Mouse (Mus musculus): Measurements from ENCODE around the gene Neurl1a. TPM values are rescaled to one million over a fixed set of nuclear protein-coding genes. Genes with fewer than 3 reads are reported as not detected.
"Not testable (repeated sequence)": the region's sequence is repeated elsewhere in the genome, so short reads cannot be mapped to it uniquely, and the experiment has no call there.

Gene Neurl1a
- polyA plus RNA-seq (2016; fragmentation: Nextera tagmentation; extraction: Ambion mirVana) = 5.7 and 5.9 TPM in 2 replicates

- H3K9me3 ChIP-seq = peaks cover 11% of the 10 kb centered on the region
- H3K36me3 ChIP-seq = no peaks in the 10 kb centered on the region
- peaks cover 21% of the 10 kb centered on the region for H3K4me1 ChIP-seq (replicated peaks)
- WGBS = under 1% methylated on average over 98 of the region's 98 CpGs
- peak within 1 kb of the TSS; percentile 77 for H3K27ac ChIP-seq
- DNase-seq (ENCODE audit: low spot score) = peak; percentile 71
- H3K4me3 ChIP-seq = peak within 1 kb of the TSS; percentile 77
- peaks cover 71% of the 10 kb centered on the region for H3K27me3 ChIP-seq (ENCODE audit: insufficient read depth, poor library complexity, severe bottlenecking)
Observed at GRCm38 (mm10) chr19:47178431-47179271, at the start of gene Neurl1a. Neurl1a (plus strand) TSS chr19:47178820.

GRCm38 (mm10) chr19:47128835-47129234 lies 49.8 kb upstream of the Neurl1a start:
- Histone ChIP-seq H3K27me3 (ENCODE audit: insufficient read depth, poor library complexity, severe bottlenecking) (no peaks in the 10 kb centered on the region), H3K4me3 (no peak overlapping the region), H3K36me3 (peaks cover 97% of the 10 kb centered on the region), H3K9me3 (no peaks in the 10 kb centered on the region), H3K27ac (no peak overlapping the region), H3K4me1 (replicated peaks) (no peaks in the 10 kb centered on the region)
- no peak for DNase-seq (ENCODE audit: low spot score)
- 94% methylated on average over 11 of the region's 11 CpGs for WGBS

- peaks cover 79% of the 10 kb centered on the region for H3K36me3 ChIP-seq
- no peak for DNase-seq (ENCODE audit: low spot score)
- 93% methylated on average over 15 of the region's 15 CpGs for WGBS
Observed at GRCm38 (mm10) chr19:47130551-47131125, 48.0 kb upstream of the Neurl1a start.

DNA sequence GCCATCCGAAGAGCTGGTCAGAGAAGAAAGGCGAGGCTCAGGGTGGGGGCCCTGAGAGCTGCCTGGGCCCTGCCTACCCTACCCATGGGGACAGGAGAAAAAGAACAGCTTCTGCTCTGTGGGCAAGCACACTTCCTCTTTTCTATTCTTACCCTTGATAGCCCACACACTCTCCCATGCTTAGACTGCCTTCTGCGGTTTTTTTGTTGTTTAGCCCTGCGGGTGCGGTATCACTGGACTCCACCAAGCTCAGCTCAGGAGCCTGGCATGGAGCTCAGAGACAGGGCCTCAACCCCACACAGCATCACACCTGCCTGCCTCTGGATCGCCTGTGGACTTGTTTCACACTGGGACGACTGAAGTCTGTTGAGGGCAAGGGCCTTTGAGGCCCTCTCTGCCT lies 45.5 kb upstream of the Neurl1a start:
- H3K36me3 ChIP-seq = peaks cover 54% of the 10 kb centered on the region
- H3K9me3 ChIP-seq = no peaks in the 10 kb centered on the region
- H3K27me3 ChIP-seq (ENCODE audit: insufficient read depth, poor library complexity, severe bottlenecking) = peaks cover 8% of the 10 kb centered on the region; the same call in 1 of the 2 replicates
- peaks cover 23% of the 10 kb centered on the region for H3K4me1 ChIP-seq (replicated peaks)
- DNase-seq (ENCODE audit: low spot score) = no peak
- no peak overlapping the region for H3K27ac ChIP-seq
- WGBS = 93% methylated on average over 7 of the region's 7 CpGs
- H3K4me3 ChIP-seq = no peak overlapping the region

More at GRCm38 (mm10) chr19:47130551-47131125, 48.0 kb upstream of the Neurl1a start:
- no peaks in the 10 kb centered on the region for H3K9me3 ChIP-seq
- H3K4me3 ChIP-seq = no peak overlapping the region
- H3K27me3 ChIP-seq (ENCODE audit: insufficient read depth, poor library complexity, severe bottlenecking) = no peaks in the 10 kb centered on the region
- no peak overlapping the region for H3K27ac ChIP-seq
- no peaks in the 10 kb centered on the region for H3K4me1 ChIP-seq (replicated peaks)

DNA sequence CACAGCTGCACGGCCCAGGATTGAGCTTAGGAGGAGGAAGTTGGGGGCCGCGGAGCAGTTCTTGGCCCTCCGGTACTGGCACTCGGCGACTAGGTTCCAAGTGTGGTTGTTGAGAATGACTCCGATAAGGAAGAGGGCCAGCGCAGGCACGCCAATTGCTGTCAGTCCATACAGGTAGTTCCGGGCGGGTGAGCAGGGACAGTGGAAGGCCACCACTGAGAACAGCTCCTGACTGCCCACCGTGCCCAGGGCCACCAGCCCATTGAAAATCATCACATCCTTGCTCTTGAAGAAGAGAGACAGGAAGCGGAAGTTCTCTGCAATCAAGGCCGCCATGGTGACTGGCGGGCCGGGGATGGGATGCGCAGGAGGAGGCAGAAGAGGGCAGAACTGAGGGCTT lies 43.1 kb upstream of the Neurl1a start:
- WGBS = 88% methylated on average over 17 of the region's 17 CpGs
- no peak for DNase-seq (ENCODE audit: low spot score)
- Histone ChIP-seq H3K27ac (peak overlapping the region; percentile 50; the same call in 1 of the 2 replicates), H3K4me3 (no peak overlapping the region), H3K4me1 (replicated peaks) (peaks cover 32% of the 10 kb centered on the region), H3K9me3 (no peaks in the 10 kb centered on the region), H3K27me3 (ENCODE audit: insufficient read depth, poor library complexity, severe bottlenecking) (peaks cover 20% of the 10 kb centered on the region), H3K36me3 (peaks cover 30% of the 10 kb centered on the region)

- H3K9me3 ChIP-seq = no peaks in the 10 kb centered on the region
- H3K4me3 ChIP-seq = no peak overlapping the region
- H3K36me3 ChIP-seq = peaks cover 24% of the 10 kb centered on the region
- peak overlapping the region; percentile 50; the same call in 1 of the 2 replicates for H3K27ac ChIP-seq
- no peak for DNase-seq (ENCODE audit: low spot score)
- 88% methylated on average over 5 of the region's 5 CpGs for WGBS
- peaks cover 32% of the 10 kb centered on the region for H3K4me1 ChIP-seq (replicated peaks)
- peaks cover 20% of the 10 kb centered on the region for H3K27me3 ChIP-seq (ENCODE audit: insufficient read depth, poor library complexity, severe bottlenecking)
Observed at GRCm38 (mm10) chr19:47136170-47136569, 42.5 kb upstream of the Neurl1a start.

GRCm38 (mm10) chr19:47137051-47137581 lies 41.5 kb upstream of the Neurl1a start:
- Histone ChIP-seq H3K27me3 (ENCODE audit: insufficient read depth, poor library complexity, severe bottlenecking) (peaks cover 20% of the 10 kb centered on the region), H3K4me1 (replicated peaks) (peaks cover 32% of the 10 kb centered on the region), H3K36me3 (peaks cover 14% of the 10 kb centered on the region), H3K4me3 (peak overlapping the region; percentile 45), H3K9me3 (no peaks in the 10 kb centered on the region), H3K27ac (peak overlapping the region; percentile 84)
- WGBS = 52% methylated on average over 6 of the region's 6 CpGs
- DNase-seq (ENCODE audit: low spot score) = no peak

GRCm38 (mm10) chr19:47137771-47138421 lies 40.7 kb upstream of the Neurl1a start, which contains the start of gene Calhm2:
Calhm2 (minus strand) TSS chr19:47138294.
- Histone ChIP-seq H3K4me1 (replicated peaks) (peaks cover 32% of the 10 kb centered on the region), H3K36me3 (peaks cover 6% of the 10 kb centered on the region), H3K27ac (peak within 1 kb of the TSS; percentile 84), H3K27me3 (ENCODE audit: insufficient read depth, poor library complexity, severe bottlenecking) (peaks cover 20% of the 10 kb centered on the region), H3K9me3 (no peaks in the 10 kb centered on the region), H3K4me3 (peak within 1 kb of the TSS; percentile 45)
- DNase-seq (ENCODE audit: low spot score) = peak; percentile 45
- WGBS = 9% methylated on average over 28 of the region's 28 CpGs

DNA sequence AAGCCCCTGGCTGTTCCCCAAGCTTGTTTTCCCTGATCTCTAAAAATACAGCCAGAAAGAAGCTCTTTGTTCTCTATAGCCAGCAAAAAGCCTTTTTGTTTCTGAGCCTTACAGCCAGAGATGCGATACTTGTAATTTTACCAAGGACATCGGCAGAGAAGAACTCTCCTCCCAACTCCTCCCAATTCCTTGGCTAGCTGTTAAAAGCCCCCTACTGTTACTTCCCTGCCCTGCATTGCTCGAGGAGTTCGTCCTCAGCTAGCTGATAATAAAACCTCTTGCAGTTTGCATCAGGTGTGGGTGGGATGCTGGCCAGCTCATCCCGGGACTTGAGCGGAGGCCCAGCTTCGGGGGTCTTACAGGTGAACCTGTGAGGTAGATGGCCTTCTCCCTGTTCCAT lies 39.0 kb upstream of the Neurl1a start:
- H3K4me1 ChIP-seq (replicated peaks) = peaks cover 35% of the 10 kb centered on the region
- H3K27ac ChIP-seq; H3K36me3 ChIP-seq; DNase-seq (ENCODE audit: low spot score); H3K9me3 ChIP-seq; H3K4me3 ChIP-seq: not testable (repeated sequence)
- 42% methylated on average over 7 of the region's 7 CpGs for WGBS
- peaks cover 20% of the 10 kb centered on the region for H3K27me3 ChIP-seq (ENCODE audit: insufficient read depth, poor library complexity, severe bottlenecking)

DNA sequence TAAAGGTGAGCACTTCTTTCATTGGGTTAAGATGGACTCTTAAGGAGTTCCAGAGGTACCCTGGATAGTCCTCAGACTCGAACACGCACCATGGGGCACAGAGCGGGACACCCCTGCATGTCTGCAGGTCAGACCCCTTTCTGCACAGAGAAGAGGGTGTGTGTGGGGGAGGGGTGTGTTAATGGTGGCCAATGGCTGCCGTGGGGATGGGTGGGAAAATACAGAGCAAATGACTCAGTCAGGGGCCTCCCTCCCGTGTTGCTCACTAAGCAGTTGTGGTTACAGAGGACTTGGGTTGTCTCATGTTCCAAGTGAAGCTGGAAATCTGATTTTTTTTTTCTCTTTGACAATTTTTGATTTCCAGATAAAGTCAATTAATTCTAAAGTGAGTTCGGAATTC lies 36.2 kb upstream of the Neurl1a start:
- Histone ChIP-seq H3K27me3 (ENCODE audit: insufficient read depth, poor library complexity, severe bottlenecking) (peaks cover 19% of the 10 kb centered on the region), H3K4me1 (replicated peaks) (peaks cover 19% of the 10 kb centered on the region), H3K27ac (no peak overlapping the region), H3K36me3 (no peaks in the 10 kb centered on the region), H3K9me3 (no peaks in the 10 kb centered on the region), H3K4me3 (no peak overlapping the region)
- DNase-seq (ENCODE audit: low spot score) = no peak
- WGBS = 81% methylated on average over 6 of the region's 6 CpGs

- H3K27ac ChIP-seq = no peak within 1 kb of the TSS
Observed at GRCm38 (mm10) chr19:47144154-47144553, 34.5 kb upstream of the Neurl1a start, which contains the start of gene Calhm1. Calhm1 (minus strand) TSS chr19:47144254.

DNA sequence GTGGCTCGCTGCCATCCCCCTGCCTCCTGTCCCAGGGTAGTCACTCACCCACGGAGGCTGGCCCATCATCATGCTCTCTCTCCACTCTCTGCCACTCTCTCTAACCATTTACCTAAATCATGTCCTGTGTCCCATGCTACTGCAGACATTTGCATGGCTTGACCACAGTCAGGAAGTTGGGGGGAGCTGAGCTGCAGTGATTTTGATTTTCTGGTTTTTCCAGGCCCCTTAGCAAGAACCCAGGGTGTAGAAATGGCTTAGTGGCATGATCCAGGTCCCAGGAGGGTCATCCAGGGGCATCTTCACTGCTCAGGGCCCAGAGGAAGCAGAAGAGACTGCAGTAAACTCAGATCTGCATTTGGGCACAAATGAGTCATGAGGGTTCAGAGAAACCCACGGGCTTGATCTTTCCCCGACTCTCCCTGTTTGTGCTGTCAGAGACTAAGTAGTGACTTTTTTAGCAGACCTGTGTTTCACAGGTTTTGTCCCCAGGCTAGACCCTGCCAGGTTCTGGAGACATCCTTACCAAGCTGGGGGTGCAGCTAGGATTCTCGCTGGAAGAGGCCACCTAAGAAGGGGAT lies 30.3 kb upstream of the Neurl1a start:
- Histone ChIP-seq H3K4me1 (replicated peaks) (peaks cover 3% of the 10 kb centered on the region), H3K9me3 (no peaks in the 10 kb centered on the region), H3K4me3 (no peak overlapping the region), H3K27me3 (ENCODE audit: insufficient read depth, poor library complexity, severe bottlenecking) (peaks cover 31% of the 10 kb centered on the region), H3K36me3 (no peaks in the 10 kb centered on the region), H3K27ac (no peak overlapping the region)
- WGBS = 84% methylated on average over 5 of the region's 5 CpGs
- no peak for DNase-seq (ENCODE audit: low spot score)

More at GRCm38 (mm10) chr19:47144154-47144553, 34.5 kb upstream of the Neurl1a start, which contains the start of gene Calhm1:
- Histone ChIP-seq H3K4me3 (no peak within 1 kb of the TSS), H3K4me1 (replicated peaks) (peaks cover 3% of the 10 kb centered on the region; the same call in 1 of the 2 replicates), H3K27me3 (ENCODE audit: insufficient read depth, poor library complexity, severe bottlenecking) (peaks cover 2% of the 10 kb centered on the region; the same call in 1 of the 2 replicates), H3K9me3 (no peaks in the 10 kb centered on the region), H3K36me3 (no peaks in the 10 kb centered on the region)
- 92% methylated on average over 6 of the region's 6 CpGs for WGBS
- no peak for DNase-seq (ENCODE audit: low spot score)

Data from hindbrain, embryonic 10.5 days (tissue).